Comparison of ENCODE assay signal across 24 mouse cellular contexts in the genomic region with DNA sequence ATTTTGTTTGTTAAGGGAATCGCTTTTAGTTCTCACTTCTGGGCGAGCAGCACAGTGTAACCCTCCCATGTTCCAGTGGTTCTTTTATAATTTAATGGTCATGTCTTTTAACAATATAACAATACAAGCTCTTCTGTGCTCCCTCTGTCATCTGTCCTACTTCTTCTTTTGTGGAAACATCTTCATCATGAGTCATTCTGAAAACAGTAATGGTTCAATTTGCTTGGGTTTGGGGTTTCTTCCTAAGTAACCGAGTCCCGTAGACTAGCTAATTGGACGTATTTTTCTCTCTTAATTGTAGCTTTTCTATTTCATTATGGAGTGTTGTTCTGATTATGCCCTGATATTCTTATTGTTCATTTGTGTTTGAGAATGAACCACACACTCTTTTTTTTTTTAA. TPM values are rescaled to one million over a fixed set of nuclear protein-coding genes. Genes with fewer than 3 reads are reported as not detected.
DNase-seq lines count a peak whose midpoint lies in the region; ATAC-seq and TF ChIP-seq lines count a peak whose summit lies in the region.
"Had no signal": no experiment of that assay in that cellular context is flagged by ENCODE, and none has a peak within 500 bp of the region (broad histone marks: within the 10 kb centered on the region; RNA-seq: fewer than 3 reads in every experiment).

No protein-coding gene starts in this region.

- TF ChIP-seq POLR2A in MEL (IDR thresholded peaks at IDR 0.05; ENCODE audit: control insufficient read depth in 1 of 2, insufficient read depth in 1 of 2, low read depth in 1 of 2, low read length in 2 of 2, poor library complexity in 1 of 2) = no peak

- ATAC-seq in common myeloid progenitor, adult 5-6 weeks (replicated peaks; ENCODE audit: low read depth, poor library complexity, severe bottlenecking) = peak; percentile 47; the same call in 1 of the 2 replicates
- ATAC-seq in megakaryocyte, adult 5-6 weeks (ENCODE audit: poor library complexity, severe bottlenecking) = 0 out of 2 replicates have a peak, but pooled peaks have one; percentile 35
- no peak for ATAC-seq in liver, postnatal 0 days
- no peak for ATAC-seq in midbrain, embryonic 14.5 days (ENCODE audit: low FRiP score, low TSS enrichment)
- ATAC-seq: CD4-positive, CD25-positive, alpha-beta regulatory T cell, adult 4 months; forebrain, embryonic 13.5 days; forebrain, embryonic 16.5 days; Patski had no signal

- H3K27ac ChIP-seq in MEL (ENCODE audit: control insufficient read depth, low read depth, low read length) = no peak overlapping the region
- no peak overlapping the region for H3K27ac ChIP-seq in liver, postnatal 0 days (ENCODE audit: low read depth)
- H3K27ac ChIP-seq in midbrain, embryonic 14.5 days (replicated peaks; ENCODE audit: low read depth, low read length) = no peak overlapping the region
- H3K27ac ChIP-seq: forebrain, embryonic 10.5 days; forebrain, embryonic 13.5 days; hindbrain, embryonic 12.5 days; hindbrain, embryonic 15.5 days had no signal

- DNase-seq in 416B (ENCODE audit: low read depth) (peak; percentile 49), MEL (ENCODE audit: low read depth, low spot score) (peak; percentile 21)
- no peak for DNase-seq in spleen, adult 12 weeks (ENCODE audit: low spot score)
- DNase-seq in left cerebral cortex, postnatal 36 days (ENCODE audit: low spot score in 2 of 2) = no peak
- no peak for DNase-seq in liver, postnatal 0 days
- DNase-seq in midbrain, embryonic 14.5 days = no peak
- DNase-seq: adrenal gland, postnatal 10 days; adrenal gland, postnatal 36 days; cerebellum, adult 11-12 months; cerebellum, adult 8-10 months; cerebellum, postnatal 10 days; cerebellum, postnatal 36 days; gastrocnemius, postnatal 10 days; gastrocnemius, postnatal 36 days had no signal

- 0 out of 4 replicates have a peak, but pooled peaks cover 0 to 4% of the 10 kb centered on the region in 2 experiments for H3K4me1 ChIP-seq in MEL (ENCODE audit: control insufficient read depth in 1 of 2, insufficient read depth in 2 of 2, low read length in 2 of 2)
- no peaks in the 10 kb centered on the region for H3K4me1 ChIP-seq in liver, postnatal 0 days (ENCODE audit: insufficient read depth)
- no peaks in the 10 kb centered on the region for H3K4me1 ChIP-seq in midbrain, embryonic 14.5 days (ENCODE audit: control insufficient read depth, insufficient read depth, low read length)
- H3K4me1 ChIP-seq: forebrain, embryonic 10.5 days; hindbrain, embryonic 12.5 days; hindbrain, embryonic 15.5 days had no signal

- intact Hi-C loops in left cerebral cortex, postnatal 36 days (cut with DNase I) = no loop called here

- TF ChIP-seq RAD21 in MEL (IDR thresholded peaks at IDR 0.05; ENCODE audit: low read depth, low read length) = no peak

- WGBS in liver, postnatal 0 days (ENCODE audit: insufficient replicate concordance) = 82% methylated on average over 5 of the region's 5 CpGs
- WGBS in midbrain, embryonic 14.5 days = 91% methylated on average over 5 of the region's 5 CpGs

- H3K79me2 ChIP-seq in MEL (ENCODE audit: control insufficient read depth, insufficient read depth, low read length, poor library complexity) = no peaks in the 10 kb centered on the region

- TF ChIP-seq EP300 in MEL (IDR thresholded peaks at IDR 0.05; ENCODE audit: low read depth in 1 of 2, low read length in 2 of 2) = no peak
- TF ChIP-seq EP300 in liver, postnatal 0 days (IDR thresholded peaks at IDR 0.05; ENCODE audit: low read depth) = no peak

- no peak for TF ChIP-seq CTCF in MEL (IDR thresholded peaks at IDR 0.05 in 2 of 3, conservative IDR thresholded peaks at IDR 0.05 in 1 of 3; ENCODE audit: control insufficient read depth in 1 of 3, insufficient read depth in 1 of 3, low read depth in 2 of 3, low read length in 3 of 3, poor library complexity in 1 of 3, severe bottlenecking in 1 of 3)
- TF ChIP-seq CTCF in liver, postnatal 0 days (IDR thresholded peaks at IDR 0.05; ENCODE audit: low read depth) = no peak

- H3K4me3 ChIP-seq in MEL (ENCODE audit: control insufficient read depth in 1 of 2, insufficient read depth in 1 of 2, low read depth in 2 of 2, low read length in 2 of 2) = no peak overlapping the region
- no peak overlapping the region for H3K4me3 ChIP-seq in liver, postnatal 0 days (ENCODE audit: low read depth, low read length)
- H3K4me3 ChIP-seq in midbrain, embryonic 14.5 days (replicated peaks; ENCODE audit: low read depth, low read length) = no peak overlapping the region
- H3K4me3 ChIP-seq: forebrain, embryonic 10.5 days; forebrain, embryonic 13.5 days; hindbrain, embryonic 12.5 days; hindbrain, embryonic 15.5 days had no signal

- H3K9me3 ChIP-seq in MEL (replicated peaks; ENCODE audit: insufficient read depth, low read length) = no peaks in the 10 kb centered on the region
- no peaks in the 10 kb centered on the region for H3K9me3 ChIP-seq in liver, postnatal 0 days (ENCODE audit: low read length)
- no peaks in the 10 kb centered on the region for H3K9me3 ChIP-seq in midbrain, embryonic 14.5 days (ENCODE audit: control insufficient read depth, low read length)
- H3K9me3 ChIP-seq: forebrain, embryonic 10.5 days; forebrain, embryonic 13.5 days; hindbrain, embryonic 12.5 days; hindbrain, embryonic 15.5 days had no signal

- H3K27me3 ChIP-seq in MEL (ENCODE audit: control insufficient read depth in 1 of 2, insufficient read depth in 2 of 2, low read length in 2 of 2) = no peaks in the 10 kb centered on the region; a peak in 3 of 4 replicates
- H3K27me3 ChIP-seq in liver, postnatal 0 days (ENCODE audit: insufficient read depth, low read length) = no peaks in the 10 kb centered on the region
- H3K27me3 ChIP-seq in midbrain, embryonic 14.5 days (ENCODE audit: control insufficient read depth, insufficient read depth, low read length) = no peaks in the 10 kb centered on the region
- H3K27me3 ChIP-seq: forebrain, embryonic 13.5 days; hindbrain, embryonic 12.5 days; hindbrain, embryonic 15.5 days had no signal

- no peak overlapping the region for H3K4me2 ChIP-seq in liver, postnatal 0 days (ENCODE audit: low read depth, low read length)
- H3K4me2 ChIP-seq in midbrain, embryonic 14.5 days (ENCODE audit: low read length) = no peak overlapping the region
- H3K4me2 ChIP-seq: forebrain, embryonic 13.5 days; heart, embryonic 11.5 days; hindbrain, embryonic 12.5 days; hindbrain, embryonic 15.5 days had no signal

- H3K9ac ChIP-seq in MEL (ENCODE audit: control insufficient read depth, low read depth, low read length, poor library complexity, severe bottlenecking) = no peak overlapping the region
- H3K9ac ChIP-seq in liver, postnatal 0 days (replicated peaks) = no peak overlapping the region
- no peak overlapping the region for H3K9ac ChIP-seq in midbrain, embryonic 14.5 days (replicated peaks; ENCODE audit: low read length)
- H3K9ac ChIP-seq: forebrain, embryonic 13.5 days; hindbrain, embryonic 12.5 days; hindbrain, embryonic 15.5 days had no signal

- H3K36me3 ChIP-seq in MEL (ENCODE audit: control insufficient read depth in 1 of 2, insufficient read depth in 2 of 2, low read length in 2 of 2) = no peaks in the 10 kb centered on the region
- no peaks in the 10 kb centered on the region for H3K36me3 ChIP-seq in liver, postnatal 0 days (replicated peaks; ENCODE audit: insufficient read depth, low read length)
- no peaks in the 10 kb centered on the region for H3K36me3 ChIP-seq in midbrain, embryonic 14.5 days (ENCODE audit: control insufficient read depth, insufficient read depth, low read length)
- H3K36me3 ChIP-seq: forebrain, embryonic 10.5 days; hindbrain, embryonic 12.5 days; hindbrain, embryonic 15.5 days had no signal

TF ChIP-seq in MEL, 35 proteins besides CTCF, POLR2A, EP300 and RAD21 (continues in another document):
- TF ChIP-seq USF1 (IDR thresholded peaks at IDR 0.05; ENCODE audit: low read depth, low read length) (no peak), E2F4 (IDR thresholded peaks at IDR 0.05; ENCODE audit: borderline replicate concordance, low read depth, low read length) (no peak), NELFE (IDR thresholded peaks at IDR 0.05; ENCODE audit: low read depth, low read length) (no peak), CHD1 (IDR thresholded peaks at IDR 0.05; ENCODE audit: low read depth, low read length) (no peak), ZNF384 (IDR thresholded peaks at IDR 0.05; ENCODE audit: low read depth, low read length) (no peak), JUND (IDR thresholded peaks at IDR 0.05; ENCODE audit: low read depth, low read length) (no peak), ZMIZ1 (IDR thresholded peaks at IDR 0.05; ENCODE audit: low read depth, low read length) (no peak), NRF1 (IDR thresholded peaks at IDR 0.05; ENCODE audit: insufficient read depth, low read depth, low read length, poor library complexity, severe bottlenecking) (no peak), UBTF (IDR thresholded peaks at IDR 0.05; ENCODE audit: borderline replicate concordance, insufficient read depth, low read depth, low read length) (no peak), MAFK (IDR thresholded peaks at IDR 0.05; ENCODE audit: borderline replicate concordance, low read depth, low read length) (no peak), SIN3A (IDR thresholded peaks at IDR 0.05; ENCODE audit: low read length) (no peak), HCFC1 (IDR thresholded peaks at IDR 0.05; ENCODE audit: low read depth, low read length) (no peak), USF2 (IDR thresholded peaks at IDR 0.05; ENCODE audit: borderline replicate concordance in 1 of 2, insufficient read depth in 1 of 2, low read depth in 1 of 2, low read length in 2 of 2) (no peak)

RNA-seq across cellular contexts. Expression of a gene that starts 13.5 kb away (rescaled TPM):
- total RNA-seq in MEL (2012; rRNA removed) = 0.92 and 1.6 TPM in 2 replicates
- 1 to 10 TPM in 1 of 2 experiments, not detected in 1; 3.3 TPM for polyA plus RNA-seq in MEL (2012; ENCODE audit: insufficient read depth in 1 of 2, insufficient read length in 2 of 2, low read depth in 1 of 2, low replicate concordance in 2 of 2, missing spikeins in 1 of 2)
- total RNA-seq in common myeloid progenitor, adult 5-6 weeks (2017) = 43.1 and 47.1 TPM in 2 replicates
- 18.2 and 19.4 TPM in 2 replicates for total RNA-seq in megakaryocyte, adult 5-6 weeks (2015)
- 30.9 and 37.6 TPM in 2 replicates for total RNA-seq in megakaryocyte, adult 5-6 weeks (2017)
- total RNA-seq in left cerebral cortex, postnatal 36 days (2021) = 10 to 100 TPM; 20.2 to 24.6 TPM
- 1.3 and 1.6 TPM in 2 replicates for polyA plus RNA-seq in liver, postnatal 0 days (2015; fragmentation: Nextera tagmentation; extraction: Ambion mirVana)
- polyA plus RNA-seq in midbrain, embryonic 14.5 days (2014; fragmentation: Nextera tagmentation; extraction: Ambion mirVana) = 7.0 and 7.9 TPM in 2 replicates

RNA-seq across cellular contexts. Expression of a gene that starts 38.5 kb away (rescaled TPM):
- not detected in 2 replicates for total RNA-seq in MEL (2012; rRNA removed)
- polyA plus RNA-seq in MEL (2012; ENCODE audit: insufficient read depth in 1 of 2, insufficient read length in 2 of 2, low read depth in 1 of 2, low replicate concordance in 2 of 2, missing spikeins in 1 of 2) = under 1 TPM in 1 of 2 experiments, not detected in 1; 0.03 TPM
- total RNA-seq in common myeloid progenitor, adult 5-6 weeks (2017) = 13.3 and 14.6 TPM in 2 replicates
- total RNA-seq in megakaryocyte, adult 5-6 weeks (2015) = 21.3 and 25.9 TPM in 2 replicates
- total RNA-seq in megakaryocyte, adult 5-6 weeks (2017) = 33.3 and 35.6 TPM in 2 replicates
- total RNA-seq in left cerebral cortex, postnatal 36 days (2021) = 1 to 10 TPM; 8.0 to 9.3 TPM
- 1.8 and 1.9 TPM in 2 replicates for polyA plus RNA-seq in liver, postnatal 0 days (2015; fragmentation: Nextera tagmentation; extraction: Ambion mirVana)
- 1.7 and 1.9 TPM in 2 replicates for polyA plus RNA-seq in midbrain, embryonic 14.5 days (2014; fragmentation: Nextera tagmentation; extraction: Ambion mirVana)

Comparison
In these comparisons a context has a peak if more than half of its experiments do, and no peak if none do; other contexts are left out.
1. DNase-seq: peak in 416B (single experiment) and MEL (single experiment); none in spleen, adult 12 weeks (single experiment), left cerebral cortex, postnatal 36 days (0 of 2), liver, postnatal 0 days (single experiment) and midbrain, embryonic 14.5 days (single experiment).
2. ATAC-seq: peak in common myeloid progenitor, adult 5-6 weeks (single experiment) and megakaryocyte, adult 5-6 weeks (single experiment); none in liver, postnatal 0 days (single experiment) and midbrain, embryonic 14.5 days (single experiment).